Mouse (Mus musculus): ENCODE data around the gene Spink4.

Gene Spink4

GRCm38 (mm10) chr4:40919785-40920184 is at the start of gene Spink4:
Gene Spink4, plus strand, starts transcription at chr4:40920052.
- DNase-seq (ENCODE audit: low spot score in 2 of 2) = no peak

GRCm38 (mm10) chr4:40870206-40870605 is 49.6 kb upstream of the Spink4 start:
- DNase-seq (ENCODE audit: low spot score in 2 of 2) = no peak

GRCm38 (mm10) chr4:40872129-40872528 is 47.7 kb upstream of the Spink4 start:
- DNase-seq (ENCODE audit: low spot score in 2 of 2) = no peak

- no peak for DNase-seq (ENCODE audit: low spot score in 2 of 2)
These were observed 46.5 kb upstream of the Spink4 start for GRCm38 (mm10) chr4:40873320-40873719.

GRCm38 (mm10) chr4:40874151-40874600 is 45.7 kb upstream of the Spink4 start:
- DNase-seq (ENCODE audit: low spot score in 2 of 2) = peak in 1 of 2 experiments; percentile 13

GRCm38 (mm10) chr4:40874794-40875552 is 44.9 kb upstream of the Spink4 start:
- no peak for DNase-seq (ENCODE audit: low spot score in 2 of 2)

GRCm38 (mm10) chr4:40875842-40876241 is 44.0 kb upstream of the Spink4 start:
- no peak for DNase-seq (ENCODE audit: low spot score in 2 of 2)

- peak in 1 of 2 experiments; percentile 54 for DNase-seq (ENCODE audit: low spot score in 2 of 2)
These were observed 43.0 kb upstream of the Spink4 start for GRCm38 (mm10) chr4:40876814-40877371.

- DNase-seq (ENCODE audit: low spot score in 2 of 2) = no peak
These were observed 42.3 kb upstream of the Spink4 start for GRCm38 (mm10) chr4:40877528-40877927.

GRCm38 (mm10) chr4:40883200-40883599 is 36.7 kb upstream of the Spink4 start:
- no peak for DNase-seq (ENCODE audit: low spot score in 2 of 2)

GRCm38 (mm10) chr4:40884282-40885165 is 35.3 kb upstream of the Spink4 start:
- no peak for DNase-seq (ENCODE audit: low spot score in 2 of 2)

- no peak for DNase-seq (ENCODE audit: low spot score in 2 of 2)
These were observed 34.7 kb upstream of the Spink4 start for GRCm38 (mm10) chr4:40885166-40885525.

- DNase-seq (ENCODE audit: low spot score in 2 of 2) = no peak
These were observed 34.0 kb upstream of the Spink4 start for GRCm38 (mm10) chr4:40885883-40886282.

GRCm38 (mm10) chr4:40888839-40889238 is 31.0 kb upstream of the Spink4 start:
- no peak for DNase-seq (ENCODE audit: low spot score in 2 of 2)

GRCm38 (mm10) chr4:40889252-40889651 is 30.6 kb upstream of the Spink4 start:
- no peak for DNase-seq (ENCODE audit: low spot score in 2 of 2)

GRCm38 (mm10) chr4:40889983-40890382 is 29.9 kb upstream of the Spink4 start:
- DNase-seq (ENCODE audit: low spot score in 2 of 2) = no peak

GRCm38 (mm10) chr4:40891206-40891605 is 28.6 kb upstream of the Spink4 start:
- no peak for DNase-seq (ENCODE audit: low spot score in 2 of 2)

GRCm38 (mm10) chr4:40895118-40895517 is 24.7 kb upstream of the Spink4 start:
- DNase-seq (ENCODE audit: low spot score in 2 of 2) = no peak

- DNase-seq (ENCODE audit: low spot score in 2 of 2) = no peak
These were observed 24.2 kb upstream of the Spink4 start for GRCm38 (mm10) chr4:40895646-40896045.

GRCm38 (mm10) chr4:40898476-40899044 is 21.3 kb upstream of the Spink4 start:
- no peak for DNase-seq (ENCODE audit: low spot score in 2 of 2)

GRCm38 (mm10) chr4:40899264-40899663 is 20.6 kb upstream of the Spink4 start:
- DNase-seq (ENCODE audit: low spot score in 2 of 2) = no peak

GRCm38 (mm10) chr4:40900071-40900470 is 19.8 kb upstream of the Spink4 start:
- no peak for DNase-seq (ENCODE audit: low spot score in 2 of 2)
